Mouse (Mus musculus) cerebellum, adult 9-10 months (tissue): ENCODE data around the gene Vps52.

ENCODE experiments used
- DNase-seq: peaks from one replicate; pipeline ENCODE4 v3.0.0; 2022

Vps52 gene

GRCm38 (mm10) chr17:33920282-33921097 lies 35.1 kb upstream of the Vps52 start:
- peak; percentile 90 for DNase-seq

DNA sequence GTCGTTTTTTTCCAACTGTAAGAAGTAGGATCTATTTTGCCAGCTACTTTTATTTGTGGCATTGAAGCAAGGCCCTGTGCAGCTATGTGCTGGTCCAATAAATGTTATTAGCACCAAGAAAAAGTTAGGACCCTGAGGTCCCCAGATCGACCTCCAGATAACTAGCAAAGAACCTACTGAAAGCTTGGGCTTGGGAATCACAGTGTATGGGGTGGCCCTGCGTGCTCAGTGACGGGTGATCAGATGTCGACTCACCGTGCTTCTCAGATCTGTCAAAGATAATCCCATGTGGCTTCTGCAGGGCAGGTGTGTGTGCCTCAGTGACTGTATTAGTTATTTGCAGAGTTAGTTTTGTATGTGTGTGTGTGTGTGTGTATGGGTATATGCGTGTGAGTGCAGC lies 34.3 kb upstream of the Vps52 start:
- DNase-seq, result peak; percentile 39

DNA sequence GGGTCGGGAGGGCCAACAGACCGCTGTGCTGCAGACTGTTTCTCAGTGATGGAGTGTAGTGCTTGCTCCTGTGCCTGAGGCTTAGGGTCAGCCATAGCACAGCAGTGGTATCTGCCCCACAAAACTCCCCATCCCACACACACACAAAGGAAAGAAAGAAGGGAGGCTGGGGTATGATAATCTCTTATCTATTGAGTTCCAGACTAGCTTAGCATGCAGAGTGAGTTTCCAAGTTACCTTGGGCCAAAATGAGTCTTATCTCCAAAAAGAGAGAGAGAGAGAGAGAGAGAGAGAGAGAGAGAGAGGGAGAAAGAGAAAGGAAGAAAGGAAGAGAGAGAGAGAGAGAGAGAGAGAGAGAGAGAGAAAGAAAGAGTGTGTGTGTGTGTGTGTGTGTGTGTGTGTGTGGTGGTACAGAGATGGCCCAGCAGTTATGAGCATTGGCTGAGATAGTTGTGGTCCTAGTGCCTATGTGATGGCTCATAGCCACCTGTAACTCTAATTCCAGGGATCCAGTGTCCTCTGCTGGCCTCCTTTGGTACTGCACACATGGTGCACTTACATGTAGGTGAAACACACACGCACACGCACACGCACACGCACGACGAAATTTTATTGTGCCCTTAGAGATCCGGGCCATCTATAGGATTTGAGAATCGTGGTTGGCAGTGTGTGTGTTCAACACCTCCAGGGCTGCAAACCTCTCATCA lies 30.9 kb upstream of the Vps52 start:
- DNase-seq, result no peak

DNA sequence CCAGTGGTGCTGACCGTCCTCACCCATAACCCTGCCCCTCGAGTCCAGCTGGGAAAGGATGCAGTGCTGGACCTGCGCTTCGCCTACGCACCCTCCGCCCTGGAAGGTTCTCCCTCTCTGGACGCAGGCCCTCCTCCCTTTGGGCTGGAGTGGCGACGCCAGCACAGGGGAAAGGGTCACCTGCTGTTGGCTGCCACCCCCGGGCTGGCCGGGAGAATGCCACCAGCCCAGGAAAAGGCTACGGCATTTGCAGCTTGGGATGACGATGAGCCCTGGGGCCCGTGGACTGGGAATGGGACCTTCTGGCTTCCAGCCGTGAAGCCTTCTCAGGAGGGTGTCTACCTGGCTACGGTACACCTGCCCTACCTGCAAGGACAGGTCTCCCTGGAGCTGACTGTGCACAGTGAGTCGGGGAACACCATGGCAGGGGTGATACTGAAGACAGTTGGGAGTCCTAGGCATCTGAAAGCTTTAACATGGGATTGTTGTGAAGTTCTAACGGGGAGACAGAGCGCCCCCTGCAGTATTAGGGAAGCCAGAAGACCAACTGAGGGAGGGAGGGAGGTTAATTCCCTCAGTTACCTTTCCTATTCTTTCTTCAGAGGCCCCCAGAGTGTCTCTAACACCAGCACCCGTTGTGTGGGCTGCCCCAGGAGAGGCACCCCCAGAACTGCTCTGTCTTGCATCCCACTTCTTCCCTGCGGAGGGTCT lies 30.1 kb upstream of the Vps52 start:
- DNase-seq, result no peak

- DNase-seq, result no peak
Observed at GRCm38 (mm10) chr17:33926207-33926932, 29.2 kb upstream of the Vps52 start.

- DNase-seq, result no peak
Observed at GRCm38 (mm10) chr17:33928251-33928947, 27.2 kb upstream of the Vps52 start.

DNA sequence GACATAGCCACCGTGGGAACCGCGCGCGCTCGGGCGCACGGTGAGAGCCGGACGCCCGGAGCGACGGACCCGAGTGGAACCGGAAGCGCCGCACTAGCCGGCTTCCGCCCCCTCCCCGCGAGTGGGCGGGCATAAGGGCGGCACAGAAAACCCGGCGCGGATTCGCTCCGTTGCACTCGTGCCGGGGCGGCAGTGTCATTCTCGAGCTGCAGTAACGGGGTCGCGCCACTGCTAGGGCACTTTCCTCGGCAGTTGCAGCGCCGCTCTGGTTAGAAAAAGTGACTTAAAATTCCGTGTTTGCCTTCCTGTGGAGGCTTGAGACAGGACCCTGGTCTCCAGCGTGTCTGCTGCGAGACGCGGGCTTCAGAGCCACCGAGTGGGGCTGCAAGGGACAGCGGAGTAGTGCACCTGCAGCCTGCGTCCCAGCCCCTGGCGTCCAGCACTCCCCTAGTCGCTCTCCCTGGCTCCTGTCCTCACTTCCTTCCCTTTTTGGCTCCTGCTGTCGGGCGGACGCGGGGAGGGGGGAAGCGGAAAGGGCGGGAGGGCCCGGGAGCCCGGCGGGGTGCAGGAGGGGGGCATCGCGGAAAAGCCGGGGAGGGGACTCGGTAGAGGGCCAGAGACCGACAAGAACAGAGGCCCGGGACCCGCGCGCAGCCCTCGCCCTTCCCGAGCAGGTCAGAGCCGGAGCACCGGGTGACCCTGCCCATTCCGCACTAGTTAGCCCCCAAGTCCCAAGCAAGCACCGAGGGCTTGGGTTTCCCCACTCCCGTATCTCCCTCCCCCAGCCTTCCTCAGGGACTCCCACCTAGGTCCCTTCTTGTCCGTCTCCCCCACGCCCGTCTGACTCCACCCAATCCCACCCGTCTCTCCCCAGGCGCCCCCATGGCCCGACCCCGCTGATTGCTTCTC lies 26.0 kb upstream of the Vps52 start, which contains the start of gene Rgl2:
Rgl2 (plus strand) TSS at position 173 of the 909 bp plus-strand sequence.
- DNase-seq, result peak; percentile 92

- peak; percentile 83 for DNase-seq
Observed at GRCm38 (mm10) chr17:33930280-33931158, 25.1 kb upstream of the Vps52 start.

GRCm38 (mm10) chr17:33931159-33931866 lies 24.3 kb upstream of the Vps52 start:
- no peak for DNase-seq

GRCm38 (mm10) chr17:33931947-33932346 lies 23.7 kb upstream of the Vps52 start:
- DNase-seq, result no peak

GRCm38 (mm10) chr17:33932448-33932847 lies 23.2 kb upstream of the Vps52 start:
- DNase-seq, result no peak

- DNase-seq, result no peak
Observed at GRCm38 (mm10) chr17:33932970-33933369, 22.6 kb upstream of the Vps52 start.

- DNase-seq, result no peak
Observed at GRCm38 (mm10) chr17:33935422-33936055, 20.1 kb upstream of the Vps52 start.

DNA sequence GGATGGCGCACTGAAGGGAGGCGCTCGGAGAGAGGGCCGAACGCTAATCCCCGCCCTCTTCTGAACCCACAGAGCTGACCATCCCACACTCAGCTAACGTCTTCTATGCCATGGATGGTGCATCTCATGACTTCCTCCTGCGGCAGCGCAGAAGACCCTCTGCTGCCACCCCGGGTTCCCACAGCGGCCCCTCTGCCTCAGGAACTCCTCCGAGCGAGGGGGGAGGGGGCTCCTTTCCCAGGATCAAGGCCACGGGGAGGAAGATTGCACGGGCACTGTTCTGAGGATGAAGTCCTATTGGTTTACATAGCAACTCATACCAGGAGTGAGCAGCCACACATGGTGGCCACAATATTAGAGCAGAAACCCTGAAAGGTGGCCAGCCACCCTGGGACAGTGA lies 18.6 kb upstream of the Vps52 start:
- no peak for DNase-seq

- no peak for DNase-seq
Observed at GRCm38 (mm10) chr17:33938783-33939182, 16.8 kb upstream of the Vps52 start.

- peak; percentile 91 for DNase-seq
Observed at GRCm38 (mm10) chr17:33940206-33940805, 15.3 kb upstream of the Vps52 start, which contains the start of the genes Pfdn6 and Wdr46. Gene Pfdn6, minus strand, starts transcription at chr17:33940343. Gene Wdr46, plus strand, starts transcription at chr17:33940660.

- no peak for DNase-seq
Observed at GRCm38 (mm10) chr17:33940981-33941380, 14.6 kb upstream of the Vps52 start.

GRCm38 (mm10) chr17:33941381-33941780 lies 14.2 kb upstream of the Vps52 start:
- DNase-seq, result no peak
